Mouse (Mus musculus): ENCODE results near the gene Dusp1.
A peak's percentile ranks its signal among the peaks of the same experiment; 100 is the strongest.

Dusp1 gene

DNA sequence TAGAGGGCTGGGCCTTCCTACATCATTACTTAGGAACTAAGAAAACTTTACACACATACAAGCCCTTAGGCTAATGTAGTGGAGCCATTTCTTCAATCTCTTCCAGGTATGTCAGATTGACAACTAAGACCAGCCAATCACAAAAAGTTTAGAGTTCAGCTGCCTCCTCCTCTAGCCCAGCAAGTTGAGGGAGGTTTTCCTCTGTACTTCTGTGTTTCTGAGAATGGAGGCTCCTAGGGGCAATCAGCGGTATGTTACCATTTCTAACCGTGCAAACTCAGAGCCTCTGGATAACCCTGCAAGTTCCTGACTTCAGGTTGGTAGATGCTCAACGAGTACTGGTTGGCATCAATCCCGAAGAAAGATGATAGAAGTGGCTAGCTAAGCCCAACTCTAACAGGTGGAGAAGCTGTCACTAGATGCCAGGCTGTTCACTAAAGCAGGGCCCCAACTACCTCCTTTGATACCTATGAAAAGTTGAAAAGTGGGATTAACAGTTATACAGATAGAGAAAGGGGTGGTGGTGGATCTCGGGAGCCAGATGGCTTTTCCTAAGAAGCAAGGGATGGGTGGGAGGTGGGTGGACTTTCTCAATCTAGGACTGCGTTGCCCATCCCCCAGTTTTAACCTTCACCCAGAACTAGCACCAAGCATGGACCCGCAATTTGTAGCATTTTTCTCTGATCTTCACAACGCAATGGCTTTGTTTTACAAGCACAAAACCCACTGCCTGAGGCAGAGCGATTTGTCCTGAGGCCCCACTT is 1.2 kb downstream of the Dusp1 start:
- DNase-seq, result no peak

DNA sequence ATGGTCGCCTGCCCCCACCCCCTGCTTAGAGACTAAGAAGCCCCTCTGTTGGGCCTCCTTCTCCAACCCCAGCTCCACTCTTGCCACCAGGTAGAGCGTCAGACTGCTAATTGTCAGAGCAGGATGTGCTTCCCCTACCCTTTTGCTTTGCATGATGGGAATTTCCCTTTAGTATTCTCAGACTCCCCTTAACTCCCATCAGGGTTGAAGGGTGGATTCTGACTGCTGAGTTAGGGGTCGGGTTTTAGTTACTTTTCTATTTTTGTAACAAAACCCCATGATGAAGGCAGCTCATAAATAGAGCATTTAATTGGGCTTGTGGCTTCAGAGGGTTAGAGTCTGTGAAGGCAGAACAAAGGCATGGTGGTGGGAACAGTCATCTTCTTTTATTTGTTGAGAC is 8.9 kb downstream of the Dusp1 start:
- no peak for DNase-seq

DNA sequence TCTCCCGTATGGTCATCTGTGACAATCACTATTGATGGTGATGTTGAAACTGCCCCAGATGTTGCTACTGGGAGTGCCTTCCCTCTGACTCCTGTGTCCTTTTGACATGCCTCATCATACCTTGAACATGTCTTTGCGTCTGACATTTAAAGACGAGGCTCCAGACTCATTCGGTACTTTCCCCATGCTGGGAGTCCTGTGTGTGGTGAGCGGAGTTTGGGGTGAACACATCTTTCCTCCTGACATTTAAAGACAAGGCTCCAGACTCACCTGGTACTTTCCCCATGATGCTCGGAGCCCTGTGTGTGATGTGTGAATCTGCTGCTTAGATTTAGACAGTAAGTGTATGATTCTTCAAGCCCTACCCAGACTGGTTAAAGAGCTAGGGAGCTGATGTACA is 10.8 kb downstream of the Dusp1 start:
- DNase-seq, result no peak

DNA sequence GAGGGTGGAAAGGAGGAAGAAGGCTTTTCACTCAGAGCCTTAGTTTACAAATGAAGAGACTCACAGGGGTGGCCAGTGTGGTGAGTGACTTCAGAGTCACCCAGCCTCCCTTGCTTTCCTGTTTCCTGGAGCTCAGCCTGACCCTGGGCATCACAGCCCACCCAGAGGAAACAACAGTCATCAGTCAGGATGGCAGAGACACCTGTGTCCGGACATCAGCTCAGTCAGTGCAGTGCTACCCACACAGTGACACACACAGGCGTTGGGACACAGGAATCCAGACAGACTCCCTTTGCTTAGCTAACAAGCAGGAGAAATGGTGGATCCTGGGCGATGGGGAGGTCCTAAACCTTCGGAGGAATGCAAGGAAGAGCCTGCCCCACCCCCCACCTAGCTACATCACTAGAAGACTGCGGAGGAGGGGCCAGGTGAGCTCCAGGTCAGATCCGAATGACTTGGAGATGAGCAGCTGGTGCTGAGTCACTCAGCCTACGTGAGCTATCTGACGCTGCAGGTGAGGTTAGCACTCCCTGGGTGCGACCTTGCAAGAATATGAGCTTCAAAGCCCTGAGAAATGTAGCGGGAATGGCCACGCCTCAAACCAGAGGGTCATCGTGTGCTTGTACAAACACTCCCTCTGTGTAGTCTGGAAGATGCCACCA is 12.6 kb downstream of the Dusp1 start:
- DNase-seq, result peak; percentile 41 to 67

DNA sequence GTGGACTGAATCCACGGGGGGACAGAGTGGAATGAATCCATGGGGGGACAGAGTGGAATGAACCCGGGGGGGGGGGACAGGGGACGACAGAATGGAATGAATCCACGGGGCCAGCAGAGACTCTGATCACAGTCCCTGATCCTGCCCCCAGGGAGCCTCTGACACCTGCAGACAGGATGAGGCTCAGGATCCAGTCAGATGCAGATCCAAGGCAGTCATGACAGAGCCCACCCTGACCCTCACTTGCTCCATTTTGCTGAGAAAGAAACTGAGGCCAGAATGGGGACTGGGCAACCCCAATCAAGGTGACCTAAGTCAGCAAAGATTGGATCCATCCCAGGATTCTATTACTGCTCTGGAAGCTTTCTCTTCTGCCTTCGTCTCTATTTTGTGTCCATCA is 13.4 kb downstream of the Dusp1 start:
- DNase-seq, result no peak

DNA sequence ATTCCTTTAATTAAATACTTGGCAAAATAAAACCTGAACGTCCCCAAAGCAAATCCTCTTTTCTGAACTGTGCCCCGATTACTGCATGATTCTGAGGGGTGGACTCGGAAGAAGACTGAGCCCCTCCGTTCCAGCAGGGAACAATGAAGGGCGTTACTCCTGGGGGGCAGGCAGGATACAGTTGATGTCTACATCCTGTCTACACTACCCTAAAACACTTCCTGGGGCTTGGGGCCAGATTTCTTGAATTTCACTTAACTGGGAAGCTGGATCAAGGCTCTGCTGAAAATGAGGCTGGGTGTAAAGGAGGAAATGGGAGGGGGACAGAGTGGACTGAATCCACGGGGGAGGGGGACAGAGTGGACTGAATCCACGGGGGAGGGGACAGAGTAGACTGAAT is 14.2 kb downstream of the Dusp1 start:
- DNase-seq, result peak; percentile 75 to 83

DNA sequence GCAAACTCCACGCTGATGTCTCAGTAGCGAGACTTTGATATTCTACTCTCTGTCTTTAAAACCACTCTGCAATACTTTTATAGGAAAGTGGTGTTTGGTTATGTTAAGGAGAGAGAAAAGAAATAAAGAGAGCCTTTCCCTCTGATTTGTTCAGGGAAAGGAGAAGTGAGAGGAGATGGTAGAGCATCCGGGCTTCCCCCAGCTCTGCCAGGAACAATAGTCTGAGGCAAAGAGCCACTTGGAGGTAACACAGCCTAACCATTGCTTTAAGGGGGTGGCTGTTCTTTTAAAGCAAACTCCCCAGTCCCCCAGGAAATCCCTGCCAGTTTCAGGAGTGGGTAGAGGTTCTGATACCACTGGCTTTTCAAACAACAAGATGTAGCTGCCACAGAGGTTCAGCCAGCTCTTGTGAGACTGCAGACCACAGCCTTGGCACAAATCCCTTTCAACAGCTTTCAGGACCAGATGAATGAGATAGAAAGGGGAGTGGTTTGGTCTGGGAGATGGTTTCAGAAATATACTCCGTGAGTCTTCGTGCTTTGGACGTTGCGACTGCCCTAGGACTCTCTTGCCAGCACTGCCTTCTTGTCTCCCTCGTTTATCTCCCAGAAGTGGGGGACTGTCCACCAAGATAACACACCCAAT is 17.5 kb downstream of the Dusp1 start:
- no peak for DNase-seq

DNA sequence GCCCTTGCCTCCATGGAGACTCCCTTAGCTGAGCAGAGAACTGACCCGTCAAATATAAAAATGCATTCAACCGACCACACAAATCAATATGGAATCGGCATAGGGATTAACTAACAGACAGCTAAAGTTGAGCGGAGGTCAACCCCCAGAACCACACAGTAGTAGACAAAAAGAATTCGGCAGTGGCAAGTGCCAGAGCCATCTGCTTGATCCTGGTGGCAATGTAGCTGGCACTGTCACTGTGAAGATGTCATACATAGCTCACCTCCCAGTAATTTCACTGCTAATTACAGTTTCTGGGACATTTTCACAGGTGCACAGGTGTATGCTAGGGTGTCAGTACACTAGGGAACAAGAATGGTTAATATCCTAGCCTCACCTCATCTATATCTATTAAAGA is 21.8 kb downstream of the Dusp1 start:
- no peak for DNase-seq

DNA sequence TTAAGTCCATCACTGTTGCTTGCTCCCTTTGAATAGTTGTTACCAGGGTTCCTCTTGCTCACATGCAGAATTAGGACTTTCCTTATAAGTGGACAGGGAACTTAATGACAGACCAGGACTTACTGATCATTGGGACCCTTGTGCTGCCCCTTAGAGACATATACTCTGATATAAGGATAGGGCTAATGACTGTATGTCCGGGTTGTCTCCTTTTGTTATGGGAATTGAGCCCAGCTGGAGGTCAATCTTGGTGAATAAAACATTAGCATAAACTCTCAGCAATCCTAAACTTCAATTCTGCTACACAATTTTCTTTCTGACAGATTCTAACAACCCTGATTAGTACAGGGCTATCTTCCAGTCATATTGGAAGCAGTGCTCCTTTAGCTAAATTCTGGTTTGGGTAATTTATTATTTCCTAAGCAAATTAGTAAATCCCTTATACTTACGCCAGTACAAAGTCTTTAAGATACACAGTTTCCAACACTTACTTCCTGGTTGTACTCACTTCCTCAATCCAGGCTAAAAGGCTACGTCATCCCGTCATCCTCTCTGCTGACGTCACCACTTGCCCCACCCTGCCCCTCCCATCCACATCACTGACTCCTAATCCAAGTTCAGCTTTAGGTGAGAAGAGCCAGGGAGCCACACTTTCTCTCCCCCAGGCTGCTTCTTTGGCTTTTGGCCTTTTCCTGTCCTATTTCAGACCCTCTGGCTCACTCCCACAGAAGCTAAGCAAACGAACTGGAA is 24.0 kb downstream of the Dusp1 start:
- DNase-seq, result no peak

DNA sequence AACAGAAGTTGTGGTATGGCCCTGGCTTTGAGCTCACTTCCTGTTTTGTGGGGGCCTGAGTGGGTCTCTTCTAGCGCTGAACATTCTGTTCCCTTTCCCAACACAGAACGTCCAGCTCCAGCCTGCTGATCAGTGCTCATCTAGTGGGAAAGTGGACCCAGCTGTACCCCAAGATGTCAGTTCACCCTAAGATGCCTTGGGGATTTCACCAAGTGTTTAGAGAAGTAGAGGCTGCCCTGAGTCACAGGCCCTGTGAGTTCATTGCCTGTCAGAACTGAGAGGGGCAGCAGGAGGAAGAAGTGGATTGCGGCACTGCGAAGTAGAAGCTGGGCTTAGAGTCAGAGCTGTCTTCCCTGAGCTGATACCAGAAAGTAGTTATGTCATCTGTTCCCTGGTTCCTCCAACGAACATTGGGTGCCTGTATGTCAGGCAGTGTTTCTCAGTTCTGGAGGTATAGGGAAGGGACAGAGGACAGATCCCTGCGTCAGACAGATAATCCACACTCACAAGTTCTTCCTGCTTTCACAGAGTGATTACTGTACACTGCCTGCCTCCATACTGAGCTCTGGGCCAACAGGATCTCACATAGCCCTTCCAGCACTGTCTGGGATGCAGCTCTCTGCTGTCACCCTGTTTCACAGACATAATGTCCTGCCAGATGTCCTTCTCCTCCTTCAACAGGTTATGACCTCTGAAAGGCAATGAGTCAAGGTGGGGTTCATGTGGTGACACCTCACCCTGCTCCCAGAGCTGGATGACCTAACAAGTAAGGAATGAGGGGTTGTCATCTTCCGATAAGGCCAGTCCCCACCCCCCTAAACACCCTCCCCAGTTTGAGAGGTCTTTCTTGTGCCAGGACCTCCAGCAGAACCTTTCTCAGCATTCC is 26.4 kb downstream of the Dusp1 start:
- DNase-seq, result peak in 1 of 2 experiments; percentile 61

DNA sequence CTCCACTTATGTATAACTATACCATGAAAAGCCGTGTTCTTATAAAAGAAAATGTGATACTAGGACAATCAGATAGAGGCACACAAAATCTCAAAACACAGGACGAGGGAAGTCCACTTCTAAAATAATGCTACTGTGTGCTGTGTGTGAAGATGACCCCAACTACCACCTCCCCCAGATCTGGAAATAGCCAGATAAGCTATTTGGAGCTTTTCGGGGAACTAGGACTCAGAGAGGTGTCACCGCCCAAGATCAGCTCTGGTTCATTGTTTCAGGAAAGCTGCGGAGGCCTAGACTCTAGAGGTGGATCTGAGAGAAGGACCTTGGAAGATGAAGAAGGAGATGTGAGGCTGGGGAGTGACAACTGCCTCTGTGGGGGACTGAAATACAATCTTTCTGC is 27.2 kb downstream of the Dusp1 start:
- DNase-seq, result no peak

DNA sequence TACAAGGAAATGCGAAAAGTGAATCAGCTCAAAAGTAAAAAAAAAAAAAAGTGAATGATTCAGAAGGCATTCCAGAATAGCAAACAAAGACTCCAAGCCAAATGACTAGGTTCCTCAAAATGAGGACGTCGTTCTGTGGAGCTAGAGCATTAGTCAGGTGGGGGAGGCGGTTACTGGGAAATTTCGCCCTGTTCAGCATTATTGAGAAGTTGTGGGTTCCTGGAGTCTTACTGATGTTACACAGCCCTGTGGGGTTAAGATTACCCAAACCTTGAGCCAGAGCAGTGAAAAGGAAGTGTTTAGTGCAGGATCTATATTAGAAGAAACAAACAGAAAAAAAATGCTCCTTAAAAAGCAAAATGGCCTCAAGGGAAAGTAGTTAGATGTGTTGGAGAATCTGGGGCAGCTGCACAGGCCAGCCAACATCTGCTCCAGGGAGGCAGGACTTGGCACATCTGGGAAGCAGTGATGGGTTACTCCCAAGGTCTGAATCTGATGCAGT is 28.0 kb downstream of the Dusp1 start:
- DNase-seq, result no peak

DNA sequence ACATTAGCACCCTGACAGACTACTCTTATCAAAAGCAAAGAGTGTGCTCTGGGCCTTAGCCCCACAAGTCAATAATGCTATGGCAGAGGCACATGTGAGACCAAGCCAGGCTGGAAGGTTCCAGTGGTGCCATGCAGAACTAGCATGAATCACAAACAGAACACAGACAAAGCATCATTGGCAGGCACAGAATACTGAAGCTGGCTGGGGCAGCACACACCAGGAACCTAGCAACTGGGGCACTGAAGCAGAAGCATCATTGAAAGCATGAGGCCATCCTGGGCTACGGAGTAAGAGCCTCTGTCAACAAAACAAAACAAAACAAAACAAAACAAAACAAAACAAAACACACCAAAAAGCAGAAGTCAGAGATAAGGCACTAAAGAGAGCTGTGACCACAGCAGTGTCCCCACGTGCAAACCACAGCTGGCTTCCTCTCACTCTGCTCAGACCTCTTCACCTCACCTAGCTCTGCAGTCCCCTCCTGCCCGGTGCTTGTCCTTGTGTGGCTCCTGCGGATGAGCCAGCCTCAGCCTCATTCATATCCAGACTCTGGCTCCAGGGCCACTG is 29.4 kb downstream of the Dusp1 start:
- no peak for DNase-seq

DNA sequence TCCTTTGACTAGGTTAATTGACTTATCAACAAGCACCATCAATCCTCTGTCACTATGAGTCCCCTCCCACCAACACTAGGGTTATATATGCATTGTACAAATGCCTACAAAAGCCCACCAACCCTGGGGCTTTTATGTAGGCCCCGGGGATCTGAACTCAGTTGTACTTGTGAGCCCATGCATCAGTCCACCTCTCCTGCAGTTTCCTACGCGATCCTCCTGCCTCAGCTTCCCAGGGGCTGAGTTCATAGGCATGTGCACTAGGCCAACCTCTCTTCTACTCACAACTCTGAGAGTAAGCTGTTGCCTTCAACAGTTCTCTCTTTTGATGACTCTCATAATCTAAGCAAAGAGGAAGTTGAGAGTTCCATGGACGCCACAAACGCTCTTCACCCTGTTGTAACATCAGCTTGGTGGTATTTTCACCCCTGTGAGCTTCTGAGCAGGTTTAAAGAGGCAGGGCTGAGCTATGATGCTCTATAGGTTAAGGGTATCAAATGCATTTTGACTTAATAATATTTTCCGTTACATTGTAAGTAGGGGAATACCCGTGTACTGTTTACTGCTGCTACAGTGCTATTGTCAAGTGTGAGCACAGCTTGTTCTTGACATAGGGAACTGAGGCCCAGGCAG is 30.4 kb downstream of the Dusp1 start:
- no peak for DNase-seq

DNA sequence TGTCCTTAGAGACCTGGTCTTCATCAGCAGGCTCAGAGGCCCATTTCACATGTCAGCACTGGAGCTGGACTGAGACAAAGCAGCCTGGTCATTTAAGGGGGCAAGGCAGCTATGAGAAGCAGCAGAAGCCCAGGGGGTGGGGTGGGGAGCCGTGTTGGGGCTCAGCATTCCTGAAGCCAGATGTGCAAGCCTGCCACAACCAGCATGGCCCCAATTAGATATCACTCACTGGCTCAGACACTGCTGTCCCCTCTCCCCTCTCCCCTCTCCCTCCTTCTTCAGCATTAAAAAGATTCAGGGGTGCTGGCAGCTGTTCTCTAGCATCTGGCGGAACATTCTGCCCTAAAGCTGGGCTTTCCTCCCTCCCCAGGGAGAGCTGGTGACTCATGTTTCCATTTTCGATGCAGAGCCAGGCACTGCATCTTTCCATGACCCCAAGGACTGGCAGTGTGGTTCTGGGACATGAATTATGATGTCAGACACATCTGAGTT is 31.3 kb downstream of the Dusp1 start:
- peak; percentile 53 to 76 for DNase-seq

DNA sequence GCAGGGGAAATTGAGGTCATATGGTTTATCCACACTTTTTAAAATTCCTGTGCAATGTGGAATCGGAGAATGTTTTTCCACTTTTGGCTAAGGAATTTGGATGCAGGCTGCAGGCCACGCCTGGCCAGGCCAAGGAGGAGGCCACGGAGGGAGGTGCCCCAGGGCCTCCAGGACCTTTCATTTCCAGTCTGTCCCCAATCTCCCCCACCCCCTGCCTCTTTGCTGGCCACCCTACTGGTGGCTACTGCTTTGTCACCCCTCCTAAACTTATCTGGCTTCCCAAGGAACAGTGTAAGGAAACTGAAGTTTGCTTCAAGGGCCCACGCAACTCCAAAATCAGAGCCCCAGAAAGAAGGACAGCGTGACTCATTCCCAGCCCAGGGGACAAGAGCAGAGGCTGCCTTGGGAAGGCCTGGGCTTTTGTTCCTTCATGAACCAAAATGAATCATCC is 32.1 kb downstream of the Dusp1 start:
- no peak for DNase-seq

DNA sequence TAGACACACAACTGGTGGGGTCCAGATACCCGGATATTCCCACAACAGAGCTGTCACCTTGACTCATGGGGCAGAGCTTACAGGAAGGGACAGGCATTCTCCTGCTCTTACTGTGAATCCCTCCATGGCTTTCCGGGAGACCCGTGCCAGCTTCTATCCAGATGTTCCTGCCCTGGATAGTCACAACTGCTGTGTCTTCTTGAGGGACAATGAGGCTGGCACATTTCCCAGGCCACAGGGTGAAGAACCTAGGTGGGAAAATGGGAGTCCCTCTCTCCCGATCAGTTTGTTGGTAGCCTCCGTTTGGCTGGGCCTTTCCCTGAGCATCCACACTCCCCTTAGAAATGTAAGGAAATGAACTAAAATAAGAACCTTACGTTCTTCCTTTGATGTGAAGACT is 33.2 kb downstream of the Dusp1 start:
- no peak for DNase-seq

DNA sequence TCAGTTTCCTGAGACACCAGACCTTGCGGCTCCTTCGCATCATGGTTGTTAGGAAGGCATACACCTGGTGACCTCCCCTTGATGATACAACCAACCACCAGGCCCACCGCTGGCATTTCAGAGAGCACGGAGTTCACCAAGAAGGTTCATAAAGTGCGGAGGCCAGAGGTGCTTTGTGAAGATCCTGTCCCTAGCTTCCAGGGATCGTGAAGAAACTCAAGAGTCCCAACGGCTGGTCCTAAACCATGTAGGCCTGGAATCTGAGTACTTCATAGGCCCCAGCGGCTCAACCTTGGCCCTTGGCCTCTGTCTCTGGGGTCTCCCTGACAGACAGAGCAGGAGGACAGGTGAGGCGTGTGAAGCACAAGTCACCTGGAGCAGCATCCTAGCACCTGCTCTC is 34.6 kb downstream of the Dusp1 start:
- no peak for DNase-seq

DNA sequence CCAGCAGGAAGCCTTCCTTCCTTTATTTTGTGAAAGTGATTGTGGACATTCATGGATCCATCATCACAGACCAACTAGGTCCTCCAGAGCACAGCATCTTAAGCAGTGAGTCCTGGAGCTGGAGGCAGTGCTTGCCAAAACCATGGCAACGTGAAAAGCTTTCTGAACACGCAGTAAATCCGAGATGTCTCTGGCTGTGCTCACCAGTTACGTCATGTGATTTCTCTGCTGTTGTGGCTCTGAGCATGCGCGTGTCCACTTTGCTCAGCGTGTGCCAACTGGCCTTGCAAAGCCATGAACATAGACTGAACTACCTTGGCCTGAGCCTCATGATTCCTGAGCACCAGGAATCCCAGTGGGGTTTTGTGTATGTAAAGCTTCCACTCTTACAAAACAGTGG is 36.6 kb downstream of the Dusp1 start:
- peak in 1 of 2 experiments; percentile 61 for DNase-seq

DNA sequence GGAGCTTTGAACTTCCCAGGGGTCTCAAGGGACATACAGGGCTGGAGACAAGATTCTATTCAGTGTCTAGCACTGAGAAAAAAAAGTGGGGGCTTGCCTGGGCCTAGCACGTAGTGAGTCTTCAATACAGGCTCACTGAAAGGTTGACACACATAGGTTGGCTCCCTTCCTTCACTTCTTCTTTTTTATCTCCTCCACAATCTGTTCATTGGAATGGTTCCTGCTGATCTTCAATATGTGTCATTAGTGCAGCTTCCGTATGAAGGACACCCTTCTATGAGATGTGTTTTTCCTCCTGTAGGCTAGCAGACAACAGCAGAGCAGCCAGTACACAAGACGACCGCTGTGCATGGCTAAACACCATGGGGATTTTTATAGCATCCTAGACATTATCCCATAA is 37.1 kb downstream of the Dusp1 start:
- peak in 1 of 2 experiments; percentile 13 for DNase-seq

DNA sequence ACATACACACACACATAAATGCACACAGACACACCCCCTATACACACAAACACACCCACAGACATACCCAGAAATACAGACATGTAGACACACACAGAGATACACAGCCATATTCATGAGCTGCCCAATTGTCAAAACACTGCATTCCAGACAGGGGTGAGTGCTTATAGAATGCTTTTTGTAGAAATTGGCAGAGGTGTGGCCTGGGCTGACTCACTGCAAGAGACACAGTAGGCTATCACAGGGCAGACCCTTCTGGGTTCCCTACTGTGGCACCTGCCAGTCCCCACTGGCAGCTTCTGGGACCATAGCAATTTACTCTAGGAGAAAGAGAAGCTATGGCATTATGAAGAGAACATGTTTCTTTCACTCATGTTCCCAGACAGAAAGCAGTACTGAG is 37.6 kb downstream of the Dusp1 start:
- peak in 1 of 2 experiments; percentile 17 for DNase-seq

Measured in kidney, postnatal 25 days (tissue).